Mouse (Mus musculus): ENCODE data around the gene Olfr669. TPM values are rescaled to one million over a fixed set of nuclear protein-coding genes. Genes with fewer than 3 reads are reported as not detected.
"Not testable (repeated sequence)": the region's sequence is repeated elsewhere in the genome, so short reads cannot be mapped to it uniquely, and the experiment has no call there.

Olfr669 gene
- polyA plus RNA-seq, 1 experiment = not detected

DNA sequence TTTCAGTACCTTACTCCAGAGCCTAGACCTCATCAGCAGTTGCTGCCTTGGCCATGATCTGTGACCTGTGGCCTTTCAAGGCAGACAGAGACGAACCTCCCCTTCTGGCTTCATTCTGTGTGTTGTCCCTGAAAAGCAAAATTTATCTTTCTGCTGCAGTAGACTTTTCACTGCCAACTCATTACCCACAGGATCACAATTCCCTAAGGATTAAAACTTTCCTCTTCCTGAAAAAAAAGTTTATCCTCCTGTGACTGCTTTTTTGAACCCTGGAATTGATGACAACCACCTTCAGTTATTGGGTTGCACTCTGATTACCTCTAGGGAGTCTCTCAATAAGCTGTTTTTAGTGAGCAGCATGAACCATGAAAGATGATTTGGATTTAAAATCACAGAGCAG lies 28.5 kb downstream of the Olfr669 start, which contains the start of gene Olfr670:
Olfr670 (minus strand) TSS at position 101 of the 400 bp plus-strand sequence.
- Histone ChIP-seq H3K79me2 (ENCODE audit: control insufficient read depth, insufficient read depth) (no peaks in the 10 kb centered on the region), H3K4me3 (no peak within 1 kb of the TSS), H3ac (ENCODE audit: control insufficient read depth, insufficient read length) (no peak within 1 kb of the TSS), H3K27me3 (ENCODE audit: control insufficient read depth, insufficient read depth, insufficient read length) (no peaks in the 10 kb centered on the region), H3K4me2 (ENCODE audit: low read depth) (no peak within 1 kb of the TSS), H3K36me3 (ENCODE audit: control insufficient read depth, insufficient read depth) (no peaks in the 10 kb centered on the region)
- no peak for TF ChIP-seq E2F4 (IDR thresholded peaks at IDR 0.05; ENCODE audit: insufficient read depth)
- TF ChIP-seq TCF12 (IDR thresholded peaks at IDR 0.05; ENCODE audit: insufficient read depth, poor library complexity, severe bottlenecking) = no peak
- TF ChIP-seq MYOG (IDR thresholded peaks at IDR 0.05; ENCODE audit: control insufficient read depth in 1 of 3, insufficient read depth in 1 of 3, insufficient read length in 2 of 3, low read depth in 2 of 3) = no peak
- TF ChIP-seq CEBPB (IDR thresholded peaks at IDR 0.05; ENCODE audit: insufficient read depth, poor library complexity, severe bottlenecking) = no peak
- TF ChIP-seq POLR2A (IDR thresholded peaks at IDR 0.05; ENCODE audit: insufficient read length, low read depth) = no peak
- no peak for TF ChIP-seq MYOD1 (IDR thresholded peaks at IDR 0.05; ENCODE audit: control insufficient read depth in 1 of 3, insufficient read length in 2 of 3, low read depth in 2 of 3)
- TF ChIP-seq POLR2AphosphoS2 (IDR thresholded peaks at IDR 0.05; ENCODE audit: insufficient read length, low read depth) = no peak
- no peak for TF ChIP-seq MAX (IDR thresholded peaks at IDR 0.05; ENCODE audit: low read depth)
- no peak for TF ChIP-seq USF1 (IDR thresholded peaks at IDR 0.05; ENCODE audit: low read depth)
- no peak for TF ChIP-seq REST (IDR thresholded peaks at IDR 0.05; ENCODE audit: insufficient read depth, insufficient read length)
- TF ChIP-seq SRF (IDR thresholded peaks at IDR 0.05; ENCODE audit: control insufficient read depth, insufficient read length, low read depth) = no peak
- no peak for TF ChIP-seq TCF3 (IDR thresholded peaks at IDR 0.05; ENCODE audit: insufficient read length, low read depth)

GRCm38 (mm10) chr7:104972507-104972906 lies 38.5 kb downstream of the Olfr669 start:
- H3K4me3 ChIP-seq; H3K4me2 ChIP-seq (ENCODE audit: low read depth); H3K27me3 ChIP-seq (ENCODE audit: control insufficient read depth, insufficient read depth, insufficient read length); H3K79me2 ChIP-seq (ENCODE audit: control insufficient read depth, insufficient read depth); H3ac ChIP-seq (ENCODE audit: control insufficient read depth, insufficient read length); H3K36me3 ChIP-seq (ENCODE audit: control insufficient read depth, insufficient read depth): not testable (repeated sequence)

GRCm38 (mm10) chr7:104979026-104979425 lies 45.0 kb downstream of the Olfr669 start, which contains the start of gene Olfr671:
Gene Olfr671 (minus strand): TSS chr7:104979126.
- Histone ChIP-seq H3K79me2 (ENCODE audit: control insufficient read depth, insufficient read depth) (no peaks in the 10 kb centered on the region), H3K36me3 (ENCODE audit: control insufficient read depth, insufficient read depth) (no peaks in the 10 kb centered on the region), H3K4me3 (no peak within 1 kb of the TSS), H3K4me2 (ENCODE audit: low read depth) (no peak within 1 kb of the TSS), H3K27me3 (ENCODE audit: control insufficient read depth, insufficient read depth, insufficient read length) (no peaks in the 10 kb centered on the region), H3ac (ENCODE audit: control insufficient read depth, insufficient read length) (no peak within 1 kb of the TSS)
- TF ChIP-seq POLR2AphosphoS2 (IDR thresholded peaks at IDR 0.05; ENCODE audit: insufficient read length, low read depth) (no peak), TCF12 (IDR thresholded peaks at IDR 0.05; ENCODE audit: insufficient read depth, poor library complexity, severe bottlenecking) (no peak), E2F4 (IDR thresholded peaks at IDR 0.05; ENCODE audit: insufficient read depth) (no peak), USF1 (IDR thresholded peaks at IDR 0.05; ENCODE audit: low read depth) (no peak)

Other genes starting within 250 kb of the Olfr669 start
- gene Olfr661, start 247.7 kb upstream of the Olfr669 start, polyA plus RNA-seq (2012; fragmentation: generic; extraction: Trizol) = not detected
- 0.56 TPM for gene Usp17le, start 156.8 kb upstream of the Olfr669 start, polyA plus RNA-seq (2012; fragmentation: generic; extraction: Trizol)
- 0.20 TPM for gene Usp17lb, start 91.6 kb upstream of the Olfr669 start, polyA plus RNA-seq (2012; fragmentation: generic; extraction: Trizol)
- 5.3 TPM for gene Usp17la, start 77.2 kb upstream of the Olfr669 start, polyA plus RNA-seq (2012; fragmentation: generic; extraction: Trizol)
- not detected for gene Olfr665, start 56.2 kb upstream of the Olfr669 start, polyA plus RNA-seq (2012; fragmentation: generic; extraction: Trizol)
- gene Olfr666, start 38.3 kb upstream of the Olfr669 start, polyA plus RNA-seq (2012; fragmentation: generic; extraction: Trizol) = not detected
- not detected for gene Olfr667, start 12.8 kb upstream of the Olfr669 start, polyA plus RNA-seq (2012; fragmentation: generic; extraction: Trizol)
- gene Olfr668, start 6.2 kb upstream of the Olfr669 start, polyA plus RNA-seq (2012; fragmentation: generic; extraction: Trizol) = not detected
- not detected for gene Olfr670, start 28.4 kb downstream of the Olfr669 start, polyA plus RNA-seq (2012; fragmentation: generic; extraction: Trizol)
- gene Olfr671, start 44.9 kb downstream of the Olfr669 start, polyA plus RNA-seq (2012; fragmentation: generic; extraction: Trizol) = not detected
- not detected for gene Olfr672, start 67.8 kb downstream of the Olfr669 start, polyA plus RNA-seq (2012; fragmentation: generic; extraction: Trizol)
- gene Olfr675, start 94.2 kb downstream of the Olfr669 start, polyA plus RNA-seq (2012; fragmentation: generic; extraction: Trizol) = not detected
- not detected for gene Olfr676, start 98.5 kb downstream of the Olfr669 start, polyA plus RNA-seq (2012; fragmentation: generic; extraction: Trizol)
- not detected for gene Olfr677, start 117.1 kb downstream of the Olfr669 start, polyA plus RNA-seq (2012; fragmentation: generic; extraction: Trizol)
- gene Olfr678, start 130.2 kb downstream of the Olfr669 start, polyA plus RNA-seq (2012; fragmentation: generic; extraction: Trizol) = not detected
- gene Olfr679, start 147.0 kb downstream of the Olfr669 start, polyA plus RNA-seq (2012; fragmentation: generic; extraction: Trizol) = not detected
- gene Olfr680-ps1, start 158.6 kb downstream of the Olfr669 start, polyA plus RNA-seq (2012; fragmentation: generic; extraction: Trizol) = not detected
- gene Olfr681, start 182.6 kb downstream of the Olfr669 start, polyA plus RNA-seq (2012; fragmentation: generic; extraction: Trizol) = not detected
- not detected for gene Olfr683, start 212.8 kb downstream of the Olfr669 start, polyA plus RNA-seq (2012; fragmentation: generic; extraction: Trizol)
- not detected for gene Olfr684, start 229.4 kb downstream of the Olfr669 start, polyA plus RNA-seq (2012; fragmentation: generic; extraction: Trizol)